Mouse (Mus musculus): ENCODE measurements around the gene Ferd3l. TPM values are rescaled to one million over a fixed set of nuclear protein-coding genes. Genes with fewer than 3 reads are reported as not detected.
A peak's percentile ranks its signal among the peaks of the same experiment; 100 is the strongest.

The Ferd3l gene
- polyA plus RNA-seq, 1 experiment from 2014 or later = not detected

GRCm38 (mm10) chr12:33958241-33959194 is 30.3 kb downstream of the Ferd3l start:
- H3K27me3 ChIP-seq (ENCODE audit: low read depth, poor library complexity, severe bottlenecking) = 0 out of 2 replicates have a peak, but pooled peaks cover 3% of the 10 kb centered on the region
- H3K36me3 ChIP-seq = peaks cover 24% of the 10 kb centered on the region
- H3K9me3 ChIP-seq (replicated peaks) = no peaks in the 10 kb centered on the region
- DNase-seq (ENCODE audit: low spot score) = peak; percentile 74
- H3K4me1 ChIP-seq = peaks cover 49% of the 10 kb centered on the region
- H3K27ac ChIP-seq = peak overlapping the region; percentile 100
- H3K4me3 ChIP-seq = peak overlapping the region; percentile 96
- WGBS = 1% methylated on average over 56 of the region's 56 CpGs

DNA sequence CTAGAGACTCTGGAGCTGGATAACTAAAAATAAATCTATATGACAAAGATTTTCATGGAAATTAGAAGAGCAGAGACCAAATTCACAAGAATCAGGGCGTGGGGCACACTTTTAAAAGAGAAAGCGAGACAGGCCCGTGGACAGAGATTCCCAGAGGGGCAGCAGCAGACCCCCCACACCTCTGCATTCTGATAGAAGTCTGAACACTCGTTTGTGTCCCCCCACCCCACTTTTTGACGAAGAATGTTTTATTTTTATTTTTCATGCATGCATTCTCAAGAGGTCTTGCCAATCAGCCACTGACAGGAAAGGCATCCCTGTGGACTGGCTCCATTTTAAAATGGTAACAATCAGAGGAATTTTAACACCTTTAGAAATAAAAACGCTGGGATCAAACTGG is 31.0 kb downstream of the Ferd3l start:
- peaks cover 55% of the 10 kb centered on the region for H3K4me1 ChIP-seq
- H3K4me3 ChIP-seq = peak overlapping the region; percentile 96
- peak; percentile 43 for DNase-seq (ENCODE audit: low spot score)
- WGBS = 0% methylated on average over 6 of the region's 6 CpGs
- H3K9me3 ChIP-seq (replicated peaks) = no peaks in the 10 kb centered on the region
- H3K36me3 ChIP-seq = peaks cover 24% of the 10 kb centered on the region
- H3K27ac ChIP-seq = peak overlapping the region; percentile 100
- H3K27me3 ChIP-seq (ENCODE audit: low read depth, poor library complexity, severe bottlenecking) = 0 out of 2 replicates have a peak, but pooled peaks cover 3% of the 10 kb centered on the region

- Histone ChIP-seq H3K36me3 (peaks cover 24% of the 10 kb centered on the region), H3K9me3 (replicated peaks) (no peaks in the 10 kb centered on the region), H3K4me1 (peaks cover 60% of the 10 kb centered on the region), H3K27me3 (ENCODE audit: low read depth, poor library complexity, severe bottlenecking) (0 out of 2 replicates have a peak, but pooled peaks cover 3% of the 10 kb centered on the region), H3K4me3 (peak overlapping the region; percentile 96), H3K27ac (peak overlapping the region; percentile 100)
- WGBS = 2% methylated on average over 3 of the region's 3 CpGs
- DNase-seq (ENCODE audit: low spot score) = no peak
Observed at GRCm38 (mm10) chr12:33959846-33960245, 31.6 kb downstream of the Ferd3l start.

DNA sequence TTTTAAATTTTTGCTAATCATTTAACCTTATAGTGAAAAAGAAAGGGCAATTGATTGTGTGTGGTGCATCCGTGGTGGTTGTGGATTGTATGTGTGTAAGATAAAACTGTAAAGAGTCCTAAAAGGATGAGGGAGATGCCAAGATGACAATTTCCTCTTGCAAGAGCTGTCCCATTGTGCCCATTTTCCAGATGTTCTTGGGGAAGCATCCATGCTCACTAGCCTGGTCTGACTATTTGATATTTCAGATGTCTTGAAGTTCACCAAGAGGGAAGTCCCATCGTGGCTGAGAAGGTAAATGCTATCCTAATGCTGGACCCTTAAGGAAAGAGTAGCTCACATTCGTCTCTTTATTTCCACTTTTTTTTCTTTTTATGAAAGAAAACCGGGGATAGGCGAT is 32.8 kb downstream of the Ferd3l start:
- peaks cover 59% of the 10 kb centered on the region for H3K4me1 ChIP-seq
- H3K4me3 ChIP-seq = peak overlapping the region; percentile 96
- DNase-seq (ENCODE audit: low spot score) = no peak
- peak overlapping the region; percentile 100 for H3K27ac ChIP-seq
- H3K9me3 ChIP-seq (replicated peaks) = no peaks in the 10 kb centered on the region
- WGBS = 12% methylated on average over 5 of the region's 5 CpGs
- 0 out of 2 replicates have a peak, but pooled peaks cover 3% of the 10 kb centered on the region for H3K27me3 ChIP-seq (ENCODE audit: low read depth, poor library complexity, severe bottlenecking)
- peaks cover 24% of the 10 kb centered on the region for H3K36me3 ChIP-seq

DNA sequence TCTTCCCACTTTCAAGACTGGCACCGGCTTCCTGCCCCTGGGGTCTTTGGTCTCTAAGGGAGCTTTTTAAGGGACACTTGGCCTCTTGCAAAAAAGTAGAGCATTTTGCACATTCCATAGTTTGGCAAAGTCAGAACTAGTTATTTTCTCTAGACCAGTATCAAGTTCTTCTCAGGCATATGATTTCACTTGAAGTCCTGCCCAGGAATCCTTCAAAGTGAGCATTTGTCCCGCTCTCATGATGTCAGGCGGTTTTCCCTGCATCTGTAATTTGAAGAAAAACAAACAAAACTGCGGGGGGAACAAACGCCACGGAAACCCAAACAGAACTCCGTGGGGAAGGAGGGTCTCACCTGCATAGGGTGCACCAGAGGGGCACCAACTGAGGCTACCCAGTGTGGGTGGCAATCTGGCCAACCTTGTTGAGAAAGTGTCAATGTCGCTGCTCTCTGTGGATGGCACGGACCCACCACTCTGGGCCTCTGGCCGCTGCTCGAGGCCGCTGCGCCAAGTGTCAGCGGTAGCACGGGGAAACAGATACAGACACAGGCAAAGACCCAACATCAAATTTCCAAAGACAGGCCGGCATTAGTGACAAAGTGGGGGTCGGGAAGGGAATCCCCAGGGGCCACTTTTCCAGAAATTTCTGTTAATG is 34.0 kb downstream of the Ferd3l start:
- H3K36me3 ChIP-seq = peaks cover 24% of the 10 kb centered on the region
- no peaks in the 10 kb centered on the region for H3K9me3 ChIP-seq (replicated peaks)
- peak; percentile 63 for DNase-seq (ENCODE audit: low spot score)
- H3K4me3 ChIP-seq = peak overlapping the region; percentile 96
- H3K27me3 ChIP-seq (ENCODE audit: low read depth, poor library complexity, severe bottlenecking) = 0 out of 2 replicates have a peak, but pooled peaks cover 3% of the 10 kb centered on the region
- H3K4me1 ChIP-seq = peaks cover 66% of the 10 kb centered on the region
- H3K27ac ChIP-seq = peak overlapping the region; percentile 100
- 3% methylated on average over 17 of the region's 17 CpGs for WGBS

GRCm38 (mm10) chr12:33962773-33963130 is 34.5 kb downstream of the Ferd3l start:
- no peak for DNase-seq (ENCODE audit: low spot score)
- WGBS = 5% methylated on average over 9 of the region's 9 CpGs
- peaks cover 24% of the 10 kb centered on the region for H3K36me3 ChIP-seq
- peaks cover 69% of the 10 kb centered on the region for H3K4me1 ChIP-seq
- H3K4me3 ChIP-seq = peak overlapping the region; percentile 96
- H3K9me3 ChIP-seq (replicated peaks) = no peaks in the 10 kb centered on the region
- peak overlapping the region; percentile 100 for H3K27ac ChIP-seq
- H3K27me3 ChIP-seq (ENCODE audit: low read depth, poor library complexity, severe bottlenecking) = 0 out of 2 replicates have a peak, but pooled peaks cover 3% of the 10 kb centered on the region

DNA sequence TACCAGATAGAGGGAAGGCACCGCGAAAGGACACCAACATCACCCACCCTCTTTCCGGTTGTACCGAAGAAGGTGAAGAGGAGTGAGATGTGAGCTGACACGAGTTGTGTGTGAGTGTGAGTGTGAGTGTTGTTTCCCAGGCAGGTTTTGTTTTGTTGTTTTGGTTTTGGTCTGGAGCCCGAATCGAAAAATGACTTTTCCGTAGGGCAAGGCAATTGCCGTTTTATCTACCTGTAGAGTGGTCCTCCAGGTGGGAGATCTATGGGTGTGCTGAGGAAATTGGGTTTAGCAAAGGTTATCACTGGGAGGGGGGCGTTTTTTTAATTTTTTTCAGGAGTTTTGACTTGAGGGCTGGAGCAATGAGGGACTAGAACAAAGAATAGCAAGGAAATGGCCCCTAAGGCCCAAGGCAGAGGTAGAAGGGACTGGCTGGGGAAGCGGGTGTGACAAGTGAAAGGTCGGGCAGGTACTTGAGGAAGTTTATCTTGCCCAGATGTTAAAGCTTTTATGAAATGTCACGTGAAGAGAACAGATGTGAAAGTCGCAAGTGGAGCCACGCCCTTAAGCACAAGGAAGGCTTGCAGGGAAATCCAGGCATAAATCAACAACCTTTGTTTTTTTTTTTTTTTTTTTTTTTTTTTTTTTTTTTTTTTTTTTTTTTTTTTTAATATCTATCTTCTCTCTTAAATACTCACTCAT is 35.6 kb downstream of the Ferd3l start:
- peak overlapping the region; percentile 96 for H3K4me3 ChIP-seq
- 0 out of 2 replicates have a peak, but pooled peaks cover 3% of the 10 kb centered on the region for H3K27me3 ChIP-seq (ENCODE audit: low read depth, poor library complexity, severe bottlenecking)
- WGBS = 3% methylated on average over 15 of the region's 15 CpGs
- peaks cover 77% of the 10 kb centered on the region for H3K4me1 ChIP-seq
- peaks cover 22% of the 10 kb centered on the region for H3K36me3 ChIP-seq
- H3K9me3 ChIP-seq (replicated peaks) = no peaks in the 10 kb centered on the region
- peak; percentile 61 for DNase-seq (ENCODE audit: low spot score)
- H3K27ac ChIP-seq = peak overlapping the region; percentile 100

DNA sequence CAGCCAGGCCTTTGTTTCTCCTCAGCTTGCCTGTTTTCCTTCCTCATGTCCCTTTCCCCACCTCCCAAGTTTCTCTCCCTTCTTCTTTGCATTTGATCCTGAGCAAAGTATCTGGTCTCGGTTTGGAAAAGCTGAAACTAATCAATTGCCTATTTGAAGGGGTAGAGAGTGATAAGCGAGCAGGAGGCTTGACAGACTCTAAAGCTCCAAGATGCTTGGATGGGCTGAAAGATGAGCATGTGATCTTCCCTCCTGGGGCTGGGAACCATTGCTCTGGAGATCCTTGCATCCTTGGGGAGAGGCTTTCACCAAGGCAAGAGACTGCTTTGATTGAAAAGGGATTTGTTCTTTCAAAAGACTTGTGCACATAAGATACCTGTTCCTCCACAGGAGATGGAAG is 36.2 kb downstream of the Ferd3l start:
- Histone ChIP-seq H3K4me3 (no peak overlapping the region), H3K27ac (peak overlapping the region; percentile 100), H3K4me1 (peaks cover 83% of the 10 kb centered on the region), H3K36me3 (peaks cover 16% of the 10 kb centered on the region), H3K27me3 (ENCODE audit: low read depth, poor library complexity, severe bottlenecking) (0 out of 2 replicates have a peak, but pooled peaks cover 5% of the 10 kb centered on the region), H3K9me3 (replicated peaks) (no peaks in the 10 kb centered on the region)
- WGBS = 7% methylated on average over 2 of the region's 2 CpGs
- no peak for DNase-seq (ENCODE audit: low spot score)

GRCm38 (mm10) chr12:33965661-33966360 is 37.6 kb downstream of the Ferd3l start:
- Histone ChIP-seq H3K4me1 (peaks cover 81% of the 10 kb centered on the region), H3K36me3 (peaks cover 10% of the 10 kb centered on the region), H3K9me3 (replicated peaks) (no peaks in the 10 kb centered on the region), H3K27me3 (ENCODE audit: low read depth, poor library complexity, severe bottlenecking) (0 out of 2 replicates have a peak, but pooled peaks cover 5% of the 10 kb centered on the region), H3K27ac (peak overlapping the region; percentile 83), H3K4me3 (peak overlapping the region; percentile 54)
- 1% methylated on average over 5 of the region's 5 CpGs for WGBS
- DNase-seq (ENCODE audit: low spot score) = peak; percentile 41

DNA sequence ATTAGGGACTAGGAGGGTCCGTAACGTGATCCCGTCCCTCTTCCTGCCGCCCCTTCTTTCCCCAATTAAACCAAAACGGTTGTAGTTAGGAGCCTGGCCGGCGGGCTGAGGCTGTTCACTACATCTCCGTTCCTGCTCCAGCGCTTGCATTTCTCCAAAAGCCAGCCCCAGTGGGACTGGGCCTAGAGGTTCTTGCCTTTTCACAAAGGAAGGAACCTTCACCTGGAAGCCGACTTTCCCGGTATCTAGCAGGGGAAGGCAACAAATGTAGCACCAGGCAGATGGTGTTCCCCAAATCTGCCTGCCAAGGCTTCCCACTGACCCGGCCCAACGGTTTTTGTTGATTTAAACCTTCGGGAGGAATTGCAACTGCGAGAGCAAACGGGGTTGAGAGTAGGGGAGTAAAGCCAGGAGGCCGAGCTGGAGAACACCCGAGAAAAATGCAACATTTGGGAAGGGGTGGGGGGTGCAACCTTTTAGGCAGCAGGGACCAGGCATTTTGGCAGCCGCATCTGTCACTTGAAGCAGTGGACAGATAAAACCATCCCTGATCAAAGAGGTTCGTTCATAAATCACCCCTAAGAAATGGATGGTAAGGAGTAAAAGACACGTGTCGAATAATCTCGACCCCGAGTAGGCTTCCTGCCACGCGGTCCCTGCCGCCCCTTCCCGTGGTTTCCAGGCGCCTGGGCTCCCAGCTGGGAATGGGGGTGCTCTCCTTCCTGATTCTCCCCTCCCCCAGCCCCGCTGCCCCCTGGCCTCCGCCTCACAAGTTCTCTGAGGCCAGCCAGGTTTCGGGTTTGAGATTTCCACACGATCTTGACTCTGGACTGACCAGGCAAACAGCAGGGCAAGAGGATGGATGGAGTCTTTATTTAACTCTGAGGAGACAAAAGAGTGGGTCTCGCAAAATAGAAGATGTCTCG is 38.5 kb downstream of the Ferd3l start:
- DNase-seq (ENCODE audit: low spot score) = peak; percentile 79
- Histone ChIP-seq H3K27ac (peak overlapping the region; percentile 83), H3K4me1 (peaks cover 73% of the 10 kb centered on the region), H3K27me3 (ENCODE audit: low read depth, poor library complexity, severe bottlenecking) (0 out of 2 replicates have a peak, but pooled peaks cover 5% of the 10 kb centered on the region), H3K9me3 (replicated peaks) (no peaks in the 10 kb centered on the region), H3K4me3 (peak overlapping the region; percentile 54), H3K36me3 (peaks cover 6% of the 10 kb centered on the region)
- under 1% methylated on average over 35 of the region's 35 CpGs for WGBS

GRCm38 (mm10) chr12:33967514-33967913 is 39.3 kb downstream of the Ferd3l start:
- peak; percentile 69 for DNase-seq (ENCODE audit: low spot score)
- WGBS = under 1% methylated on average over 21 of the region's 21 CpGs
- H3K27me3 ChIP-seq (ENCODE audit: low read depth, poor library complexity, severe bottlenecking) = 0 out of 2 replicates have a peak, but pooled peaks cover 5% of the 10 kb centered on the region

More at GRCm38 (mm10) chr12:33967514-33967913, 39.3 kb downstream of the Ferd3l start:
- Histone ChIP-seq H3K4me3 (peak overlapping the region; percentile 54), H3K9me3 (replicated peaks) (no peaks in the 10 kb centered on the region), H3K36me3 (no peaks in the 10 kb centered on the region), H3K4me1 (peaks cover 65% of the 10 kb centered on the region), H3K27ac (peak overlapping the region; percentile 83)
